Mouse (Mus musculus) small intestine, adult 2 months (tissue): ENCODE results near the gene Diexf.

ENCODE experiments used
- CTCF ChIP-seq: fragments of 200-500 bp; IDR thresholded peaks from 2 replicates; pipeline ENCODE4 v1.5.1; 2012; ENCODE audit warnings: low read depth, mild to moderate bottlenecking, control low read depth, inconsistent platforms, low read length, moderate library complexity, mixed read lengths; ENCODE audit not compliant: insufficient replicate concordance, insufficient read length; ENCODE audit errors: extremely low read depth
- POLR2A ChIP-seq: fragments of 200-500 bp; IDR thresholded peaks from 2 replicates; pipeline ENCODE4 v1.6.1; 2012; ENCODE audit warnings: low read depth, mild to moderate bottlenecking, control low read depth, inconsistent platforms, low read length, moderate library complexity

DNA sequence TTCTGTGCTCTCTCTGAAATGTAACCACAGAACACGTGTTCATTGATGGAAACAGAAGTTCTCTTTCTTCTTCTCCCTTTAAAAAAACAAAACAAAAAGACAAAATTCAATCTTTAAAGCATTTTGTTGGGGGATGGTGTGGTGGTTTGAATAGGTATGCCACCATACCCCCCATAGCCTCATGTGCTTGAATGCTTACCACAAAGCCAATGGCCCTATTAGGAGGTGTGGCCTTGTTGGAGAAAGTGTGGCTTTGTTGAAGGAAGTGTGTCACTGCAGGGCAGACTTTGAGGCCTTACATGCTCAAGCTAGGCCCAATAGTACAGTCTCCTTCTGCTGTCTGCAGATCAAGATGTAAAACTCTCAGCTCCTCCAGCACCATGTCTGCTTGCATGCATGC is 16.3 kb upstream of the Diexf start:
- TF ChIP-seq CTCF = no peak
- TF ChIP-seq POLR2A = no peak
